Mouse (Mus musculus): ENCODE data around the gene Sipa1l2.
A peak's percentile ranks its signal among the peaks of the same experiment; 100 is the strongest.
"Not testable (repeated sequence)": the region's sequence is repeated elsewhere in the genome, so short reads cannot be mapped to it uniquely, and the experiment has no call there.

The Sipa1l2 gene

DNA sequence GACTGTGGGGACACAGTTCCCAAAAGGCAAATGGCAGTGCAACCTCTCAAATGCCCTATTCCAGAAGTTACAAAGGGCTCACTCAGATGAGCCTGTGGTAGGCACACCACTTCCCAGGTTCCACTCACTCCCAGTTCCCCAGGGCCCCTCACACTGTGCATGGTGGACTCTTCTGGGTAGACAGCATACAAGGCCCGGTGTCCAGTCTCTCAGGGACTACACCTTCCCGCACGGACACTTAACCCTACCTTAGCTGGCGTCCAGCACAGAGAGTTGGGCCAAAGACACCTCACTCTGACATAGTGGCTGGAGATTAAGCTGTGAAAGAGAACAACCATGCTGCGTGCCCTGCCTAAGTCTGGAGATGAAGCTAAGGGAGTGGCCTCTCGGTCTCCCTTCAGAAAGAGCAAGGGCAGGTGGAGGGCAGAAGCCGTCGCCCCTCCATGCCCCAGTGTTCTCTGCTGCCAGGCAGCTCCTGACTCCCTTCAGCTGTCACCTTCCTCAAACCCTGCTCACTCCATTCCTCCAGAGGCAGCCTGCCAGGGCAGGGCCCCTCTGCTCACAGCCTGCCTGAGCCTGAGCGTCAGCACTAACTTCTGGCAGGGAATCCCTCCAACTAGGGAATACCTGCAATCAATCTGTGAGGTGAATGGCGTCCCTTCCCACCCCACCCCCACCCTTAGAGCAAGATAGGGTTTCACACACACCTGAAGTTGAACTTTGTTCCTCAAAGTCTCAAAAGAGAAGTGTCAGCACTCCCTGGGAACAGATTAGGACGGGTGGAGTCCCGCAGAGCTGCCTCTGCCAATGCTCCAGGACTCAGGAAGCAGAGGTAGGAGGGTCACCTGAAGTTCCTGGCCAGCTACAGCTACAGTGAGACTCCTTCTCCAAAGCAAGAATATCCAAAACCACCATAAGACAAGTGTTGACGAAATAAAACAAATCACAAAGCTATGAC lies 30.3 kb downstream of the Sipa1l2 start:
- DNase-seq (ENCODE audit: low spot score in 2 of 2) = no peak

DNA sequence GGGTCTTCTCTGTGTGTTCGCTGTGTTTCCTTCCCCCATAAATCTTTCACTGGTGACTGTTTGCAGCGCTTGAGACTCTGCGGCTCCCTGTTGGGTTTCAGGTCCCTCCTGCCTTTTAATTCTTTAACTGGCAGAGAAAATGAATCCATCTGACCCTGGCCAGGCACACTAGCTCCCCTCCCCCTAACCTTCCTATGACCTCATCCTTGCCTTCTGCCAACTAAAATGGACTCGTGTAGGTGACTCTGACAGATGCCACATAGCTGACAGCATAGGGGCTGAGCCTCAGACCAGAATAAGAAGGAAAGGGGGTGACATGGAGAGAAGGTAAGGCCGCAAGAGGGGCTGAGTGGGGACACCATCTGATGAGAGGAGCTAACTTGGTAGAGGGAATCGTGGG lies 31.3 kb downstream of the Sipa1l2 start:
- no peak for DNase-seq (ENCODE audit: low spot score in 2 of 2)

DNA sequence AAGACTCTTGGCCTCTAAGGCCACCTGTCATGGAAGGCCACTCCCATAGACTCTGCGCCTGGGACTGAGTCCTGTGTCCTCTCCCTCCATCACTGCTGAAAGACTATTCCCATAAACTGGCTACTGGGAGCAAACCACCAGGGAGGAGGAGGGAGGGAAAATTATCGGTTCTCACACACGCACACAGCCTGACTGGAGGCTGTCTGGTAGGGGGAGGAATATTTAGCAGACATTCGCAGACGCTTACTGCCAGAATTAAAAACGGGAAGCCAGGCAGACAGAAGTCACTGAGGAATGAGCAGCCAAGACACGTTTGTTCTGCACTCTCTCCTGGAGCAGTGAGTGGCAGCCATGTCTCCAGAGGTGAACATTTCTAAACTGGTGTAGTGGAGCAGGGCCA lies 35.9 kb downstream of the Sipa1l2 start:
- no peak for DNase-seq (ENCODE audit: low spot score in 2 of 2)

DNA sequence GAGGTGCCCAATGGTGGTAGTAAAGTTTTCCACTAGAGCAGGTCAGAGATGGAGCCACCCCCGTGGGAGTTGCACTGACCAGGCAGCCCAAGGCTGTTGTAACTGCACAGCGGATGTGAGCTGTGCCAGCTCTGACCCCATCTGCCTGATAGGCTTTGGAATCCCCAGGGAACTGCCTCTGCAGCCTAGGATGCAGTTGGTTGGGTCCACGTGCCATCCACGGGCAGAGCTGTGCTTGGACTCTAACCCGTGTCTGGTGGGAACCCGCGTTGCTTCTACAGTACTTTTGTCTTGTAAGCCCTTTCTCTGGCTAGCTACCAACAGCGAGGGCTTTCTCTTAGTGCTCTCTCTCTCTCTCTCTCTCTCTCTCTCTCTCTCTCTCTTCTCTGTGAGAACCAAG lies 36.7 kb downstream of the Sipa1l2 start:
- DNase-seq (ENCODE audit: low spot score in 2 of 2) = no peak

DNA sequence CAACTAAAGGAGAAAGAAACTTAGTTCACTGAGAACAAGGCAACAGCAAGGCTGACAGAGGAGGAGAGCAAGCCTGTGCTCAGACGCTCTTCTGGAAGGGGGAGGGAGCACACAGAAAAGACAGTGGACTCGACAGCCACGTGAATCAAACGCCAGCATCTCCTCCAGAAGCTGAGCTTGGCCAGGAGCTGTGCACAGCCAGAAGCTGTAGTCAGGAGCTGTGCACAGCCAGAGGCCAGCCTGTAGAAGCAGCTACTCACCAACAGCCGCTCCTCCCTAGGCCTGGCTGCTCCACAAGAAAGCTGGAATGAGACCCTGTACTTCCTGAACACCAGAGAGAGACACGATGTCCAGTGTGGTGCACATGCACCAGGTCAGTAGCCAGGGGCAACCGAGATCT lies 37.4 kb downstream of the Sipa1l2 start:
- no peak for DNase-seq (ENCODE audit: low spot score in 2 of 2)

DNA sequence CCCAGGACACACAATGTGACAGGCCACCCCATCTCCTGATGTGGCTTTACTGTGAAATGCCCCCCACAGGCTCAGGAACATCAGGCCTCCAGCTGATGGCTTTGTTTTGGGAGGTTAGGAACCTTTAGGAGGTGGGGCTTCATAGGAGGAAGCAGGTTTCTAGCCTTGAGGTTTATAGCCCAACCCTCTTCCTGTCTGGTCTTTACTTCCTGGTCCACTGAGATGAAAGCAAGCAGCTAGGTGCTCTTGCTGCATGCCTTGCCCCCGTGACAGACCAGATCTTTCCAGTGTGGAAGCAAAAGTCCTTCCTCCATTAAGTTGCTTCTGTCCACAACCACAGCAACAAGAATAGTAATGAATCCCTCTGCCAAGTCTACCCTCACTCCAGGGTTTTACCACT lies 38.0 kb downstream of the Sipa1l2 start:
- DNase-seq (ENCODE audit: low spot score in 2 of 2) = peak in 1 of 2 experiments; percentile 13

DNA sequence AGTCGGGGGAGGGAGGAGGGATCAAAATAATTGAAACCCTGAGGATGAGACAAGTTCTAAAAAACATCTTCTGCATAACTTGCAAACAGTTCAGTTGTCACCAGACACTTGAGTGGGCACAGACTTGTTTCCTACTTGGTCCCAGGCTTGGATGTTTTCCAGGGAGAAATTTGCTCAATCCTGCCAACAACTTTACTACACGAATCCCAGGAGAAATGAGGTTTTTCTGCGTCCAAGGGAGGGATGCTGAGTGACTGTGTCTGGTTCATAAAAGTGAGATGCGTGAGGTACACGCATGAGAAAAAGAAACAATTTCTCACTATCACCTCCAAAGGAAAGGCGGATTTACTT lies 38.5 kb downstream of the Sipa1l2 start:
- no peak for DNase-seq (ENCODE audit: low spot score in 2 of 2)

DNA sequence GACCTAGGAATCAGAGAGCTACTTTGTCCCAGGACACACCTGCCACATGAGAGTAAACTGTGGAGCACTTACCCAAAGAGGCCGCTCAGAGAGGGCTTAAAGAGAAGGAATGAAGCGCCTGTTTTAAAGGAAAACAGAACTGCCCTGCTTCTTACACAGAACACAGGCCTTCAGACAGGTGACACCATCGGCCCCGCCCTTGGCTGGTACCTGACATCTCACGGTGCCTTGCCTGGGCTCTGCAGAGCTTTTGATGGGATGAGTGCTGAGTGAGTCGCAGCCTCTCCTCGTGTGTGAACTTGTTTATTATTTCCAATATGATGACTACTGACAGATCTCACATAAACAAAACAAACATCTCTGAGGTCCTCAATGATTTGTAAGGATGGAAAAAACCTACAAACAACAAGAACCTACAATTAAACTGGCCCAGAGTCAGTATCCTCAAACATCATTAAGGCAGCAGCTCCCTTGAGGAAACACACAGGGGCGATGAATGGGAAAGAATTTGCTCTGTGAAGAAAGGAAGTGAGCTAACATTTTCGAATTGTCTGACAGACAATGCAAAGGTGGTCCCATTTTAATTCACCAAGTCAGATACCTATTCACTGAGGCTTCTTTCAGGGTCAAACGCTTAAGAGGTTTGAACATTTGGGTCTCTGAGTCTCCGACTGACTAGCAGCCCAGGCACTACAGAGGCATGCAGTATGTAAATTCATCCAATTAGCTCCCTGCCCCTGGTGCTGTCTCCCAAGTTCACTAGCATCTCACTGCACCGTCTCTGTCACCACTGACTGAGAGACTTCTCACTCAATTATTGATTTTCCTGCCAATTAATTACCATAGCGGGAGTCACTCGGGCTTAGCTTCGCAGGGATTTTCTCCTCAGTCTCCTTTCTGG lies 39.2 kb downstream of the Sipa1l2 start:
- DNase-seq (ENCODE audit: low spot score in 2 of 2) = no peak

DNA sequence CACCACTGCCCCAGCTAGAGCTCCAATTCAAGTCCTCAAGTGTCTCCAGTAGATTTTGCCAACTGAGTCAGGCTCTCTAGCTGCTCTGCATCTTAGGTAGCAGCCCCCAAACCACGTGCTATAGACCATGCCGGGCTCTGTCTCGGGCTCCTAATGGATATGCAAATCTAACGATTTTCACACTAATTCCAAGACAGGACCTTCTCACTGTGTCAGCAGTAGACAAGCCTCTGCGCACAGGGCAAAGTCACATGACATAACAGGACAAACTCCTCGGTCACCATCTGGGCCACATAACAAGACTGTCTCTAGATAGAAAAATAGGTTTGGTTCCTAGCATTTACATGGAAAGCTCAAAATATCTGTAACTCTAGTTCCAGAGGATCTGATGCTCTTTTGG lies 40.6 kb downstream of the Sipa1l2 start:
- DNase-seq (ENCODE audit: low spot score in 2 of 2) = no peak

DNA sequence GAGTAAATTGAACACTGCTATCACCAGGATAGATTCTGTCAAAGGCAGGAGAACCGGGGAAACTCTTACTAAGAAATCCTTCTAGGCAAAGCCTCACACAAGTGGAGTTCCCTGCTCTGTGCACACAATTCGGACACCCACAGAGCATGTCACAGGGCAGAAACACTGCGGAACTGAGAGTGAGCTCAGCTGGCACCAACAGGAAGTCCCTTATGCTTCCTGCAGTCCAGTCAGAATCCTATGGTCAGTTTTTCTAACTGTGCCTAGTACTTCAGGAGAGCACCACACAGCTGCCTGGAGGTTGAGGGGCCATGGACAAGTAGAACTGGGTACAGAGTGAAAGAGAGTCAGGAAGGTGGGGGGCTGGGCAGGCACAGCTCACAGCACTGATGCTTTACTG lies 41.7 kb downstream of the Sipa1l2 start:
- DNase-seq (ENCODE audit: low spot score in 2 of 2) = no peak

DNA sequence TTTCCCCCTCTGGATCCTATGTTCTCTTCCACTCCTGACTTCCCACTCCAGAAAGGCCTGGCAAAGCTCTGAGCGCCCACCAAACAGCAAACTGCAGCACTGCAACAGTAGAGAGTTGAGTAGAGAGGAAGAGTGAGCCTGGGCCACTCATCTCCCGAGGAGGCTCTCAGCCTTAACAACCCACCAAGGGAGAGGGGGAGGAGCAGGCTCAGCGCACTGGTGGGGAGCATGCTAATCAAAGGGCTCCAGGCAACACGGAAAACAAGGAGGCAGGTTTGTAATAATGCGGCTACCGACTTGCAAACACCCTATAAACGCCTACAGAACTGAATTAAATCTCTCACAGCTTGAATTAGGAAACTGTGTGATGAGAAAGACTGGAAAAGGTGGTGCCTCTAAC lies 42.6 kb downstream of the Sipa1l2 start:
- DNase-seq (ENCODE audit: low spot score in 2 of 2) = no peak

DNA sequence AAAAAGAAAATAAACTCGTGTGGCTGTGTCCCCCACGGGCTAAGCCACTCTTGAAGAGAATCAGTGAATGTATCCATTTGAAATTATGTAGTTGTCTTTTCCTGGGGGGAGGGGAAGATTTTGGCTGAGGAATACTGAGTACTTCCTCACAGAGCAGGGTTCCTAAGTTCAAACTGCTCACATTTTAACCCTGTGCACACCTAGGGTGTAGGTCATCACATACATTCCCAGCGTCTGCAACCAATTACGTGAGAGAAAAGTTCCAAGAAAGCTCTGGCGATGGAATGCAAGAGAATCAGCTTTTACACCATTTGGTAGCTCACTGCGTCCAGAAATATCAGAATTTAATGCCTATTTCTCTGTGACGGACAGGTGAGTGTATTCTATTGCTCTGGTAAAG lies 43.0 kb downstream of the Sipa1l2 start:
- DNase-seq (ENCODE audit: low spot score in 2 of 2) = no peak

DNA sequence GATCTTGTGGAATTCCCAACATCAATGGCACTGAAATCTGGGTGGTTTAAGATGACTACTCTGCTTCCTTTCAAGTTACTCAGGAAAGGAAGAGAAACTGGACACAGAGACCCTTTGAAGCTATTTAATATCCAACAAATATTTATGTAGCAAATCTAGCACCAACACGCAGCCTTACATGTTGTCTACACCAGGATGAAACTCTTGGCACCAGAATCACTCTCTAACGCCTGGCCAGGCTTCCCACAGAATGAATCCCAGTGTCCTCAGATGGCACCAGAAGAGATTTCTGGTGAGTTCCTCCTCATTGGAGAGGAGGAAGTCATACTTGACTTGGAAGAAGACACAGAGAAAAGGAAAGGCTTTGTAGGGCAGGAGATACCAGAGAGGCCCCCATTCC lies 45.1 kb downstream of the Sipa1l2 start:
- DNase-seq (ENCODE audit: low spot score in 2 of 2) = no peak

DNA sequence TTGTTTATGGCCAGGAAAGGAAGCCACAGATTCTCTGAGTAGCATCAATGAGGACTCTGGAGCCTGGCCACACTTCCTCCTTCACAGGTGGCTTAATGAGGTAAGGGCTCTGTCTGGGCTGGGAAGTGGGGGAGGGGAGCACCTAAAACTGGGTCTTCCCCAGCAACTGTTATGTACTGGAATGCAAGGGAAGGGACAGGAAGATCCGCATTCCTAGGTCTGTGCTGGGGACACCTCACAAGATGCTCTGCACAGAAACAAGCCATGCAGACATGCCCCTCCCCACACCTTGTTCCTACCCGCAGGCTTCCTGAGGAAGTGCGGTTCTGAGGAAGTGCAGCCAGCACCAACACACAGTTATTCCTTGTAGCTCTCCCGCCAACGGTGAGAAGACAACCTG lies 46.4 kb downstream of the Sipa1l2 start:
- DNase-seq (ENCODE audit: low spot score in 2 of 2) = peak; percentile 18 to 20

DNA sequence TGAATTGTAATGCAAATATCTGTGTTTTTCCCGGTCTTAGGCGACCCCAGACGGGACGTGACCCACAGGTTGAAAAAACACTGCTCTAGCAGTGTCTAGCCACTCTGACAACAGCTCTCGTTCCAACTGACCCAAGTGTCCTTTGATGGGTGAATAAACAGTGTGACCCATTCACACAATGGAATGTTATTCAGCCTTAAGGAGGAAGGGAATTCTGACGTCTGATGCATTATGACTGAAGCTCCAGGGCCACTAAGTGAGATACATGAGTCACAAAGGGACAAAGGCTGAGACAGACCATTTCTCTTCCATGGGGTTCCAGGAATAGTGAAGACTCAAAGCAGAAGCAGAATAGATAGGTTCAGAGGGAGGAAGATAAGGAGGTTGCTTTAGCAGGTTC lies 47.5 kb downstream of the Sipa1l2 start:
- no peak for DNase-seq (ENCODE audit: low spot score in 2 of 2)

DNA sequence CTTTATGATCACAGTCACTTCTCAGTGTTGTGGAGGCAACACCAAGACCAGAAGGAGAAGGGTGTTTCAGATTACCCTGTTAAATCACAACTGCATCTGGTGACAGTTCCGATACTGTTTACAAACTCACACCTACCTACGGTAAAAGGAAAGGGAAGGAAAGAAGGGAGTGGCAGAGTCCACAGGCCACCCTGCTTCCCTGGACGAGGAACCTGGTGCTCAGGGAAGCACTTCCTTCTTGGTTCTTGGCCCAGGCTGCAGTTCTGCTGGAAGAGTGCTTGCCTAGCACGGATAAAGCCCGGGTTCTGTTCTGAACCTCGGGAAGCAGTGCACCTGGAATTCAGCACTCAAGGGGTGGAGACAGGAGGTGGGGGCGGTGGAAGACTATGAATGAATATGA lies 48.5 kb downstream of the Sipa1l2 start:
- DNase-seq (ENCODE audit: low spot score in 2 of 2) = no peak

DNA sequence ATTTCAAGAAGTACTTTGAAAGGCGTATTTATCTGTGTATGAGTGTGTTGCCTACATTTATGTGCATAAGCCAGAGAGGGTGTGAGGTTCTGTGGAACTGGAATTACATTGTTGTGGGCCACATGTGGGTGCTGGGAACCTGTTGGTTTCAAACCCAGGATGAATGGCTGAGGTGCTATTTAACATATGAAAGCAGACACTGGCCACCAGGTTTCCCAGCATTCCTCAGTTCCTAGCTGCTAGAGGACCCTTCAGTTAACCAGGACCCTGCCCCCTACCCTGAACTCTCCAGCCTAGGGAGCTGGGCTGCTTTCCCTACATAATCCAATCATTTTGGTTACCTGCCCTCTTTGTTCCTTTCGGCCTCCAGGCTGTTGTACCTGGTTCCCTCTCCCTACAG lies 49.3 kb downstream of the Sipa1l2 start:
- not testable (repeated sequence) for DNase-seq (ENCODE audit: low spot score in 2 of 2)

DNA sequence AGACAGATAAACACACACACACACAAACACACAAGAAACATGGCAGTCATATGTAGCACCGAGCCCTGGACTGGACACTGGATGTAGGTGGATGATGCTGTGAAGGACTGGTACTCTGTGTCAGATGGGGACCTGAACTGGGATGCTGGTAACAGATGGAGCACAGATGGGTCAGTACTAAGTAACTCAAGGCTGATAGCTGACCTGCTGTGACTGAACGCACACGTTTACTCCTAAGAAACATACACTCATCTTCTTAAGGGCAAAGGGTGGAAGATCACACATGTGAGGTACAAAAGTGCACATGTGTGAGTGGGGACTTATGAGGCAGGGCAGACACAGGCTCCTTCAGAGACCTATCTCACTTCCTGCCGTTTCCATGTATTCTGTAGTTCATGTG lies 50.7 kb downstream of the Sipa1l2 start:
- no peak for DNase-seq (ENCODE audit: low spot score in 2 of 2)

DNA sequence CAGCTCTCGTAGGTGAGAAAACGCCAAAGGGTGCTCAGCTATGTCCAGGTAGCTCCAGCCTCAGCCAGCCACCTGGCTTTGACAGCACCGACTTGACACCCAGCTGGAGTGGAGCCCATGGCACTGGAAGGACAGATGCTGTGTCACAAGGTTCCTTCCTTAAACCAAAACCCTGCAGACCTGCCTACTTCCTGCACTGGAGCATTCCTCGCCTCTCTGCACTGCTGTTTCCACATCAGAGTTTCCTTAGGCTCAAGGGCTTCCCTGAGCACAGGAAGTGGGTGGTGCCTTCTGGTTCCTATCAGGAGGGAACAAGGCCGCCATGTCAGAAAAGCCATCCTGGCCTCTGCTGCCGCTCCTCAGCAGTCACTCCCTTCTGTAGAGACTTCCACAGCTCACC lies 51.3 kb downstream of the Sipa1l2 start:
- DNase-seq (ENCODE audit: low spot score in 2 of 2) = peak in 1 of 2 experiments; percentile 16

DNA sequence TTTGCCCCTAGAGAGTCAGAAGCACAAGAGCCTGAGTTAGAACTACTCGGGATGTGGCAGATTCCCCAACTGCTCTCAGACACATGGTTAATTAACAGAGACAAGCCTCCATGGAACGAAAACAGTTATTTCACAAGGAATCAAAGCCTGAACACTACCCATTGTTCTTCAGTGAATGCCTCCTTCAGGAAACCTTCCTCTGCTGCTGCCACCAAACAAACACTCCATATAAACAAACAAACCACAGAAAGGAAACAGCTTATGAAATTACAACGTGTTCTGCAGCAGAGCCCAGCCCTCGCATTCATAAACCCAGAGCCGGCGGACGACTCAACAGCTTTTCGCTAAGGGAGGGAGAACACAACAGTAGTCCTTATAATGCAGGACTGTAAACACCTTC lies 52.2 kb downstream of the Sipa1l2 start:
- no peak for DNase-seq (ENCODE audit: low spot score in 2 of 2)

DNA sequence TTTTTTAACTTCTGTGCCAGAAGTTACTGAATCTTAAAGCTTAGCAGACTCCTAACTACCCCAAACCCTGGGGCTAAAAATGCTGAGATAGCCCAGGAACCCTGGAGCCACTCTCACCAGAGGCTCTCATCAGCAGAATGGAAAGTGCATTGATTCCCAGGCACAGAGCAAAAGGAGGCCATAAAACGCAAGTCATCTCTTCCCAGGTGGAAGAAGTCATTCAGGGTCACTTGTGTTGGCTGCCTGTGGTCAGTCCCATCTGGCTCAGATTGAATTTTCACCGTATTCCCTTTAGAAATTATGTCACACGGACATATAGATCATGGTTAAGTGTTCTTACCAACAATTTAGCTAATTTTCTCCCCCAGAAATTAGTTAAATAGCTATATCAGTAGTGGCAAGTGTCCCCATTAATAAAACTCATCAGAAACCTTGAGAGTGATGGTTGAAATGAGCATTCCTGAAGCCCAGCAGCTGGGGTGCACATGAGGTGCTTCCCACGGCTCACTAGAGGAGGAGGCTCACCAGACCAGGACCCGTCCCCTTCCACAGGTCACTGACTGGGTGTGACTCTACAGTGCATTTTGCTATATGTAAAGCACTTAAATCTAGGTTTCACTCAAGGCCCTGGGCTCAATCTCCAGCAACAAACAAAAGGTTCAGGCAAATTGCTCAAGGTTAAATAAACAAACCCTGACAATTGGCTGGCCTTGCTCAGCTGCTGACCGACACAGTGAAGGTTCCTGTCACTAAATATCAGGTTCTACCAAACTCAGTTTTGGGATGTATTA lies 53.3 kb downstream of the Sipa1l2 start:
- DNase-seq (ENCODE audit: low spot score in 2 of 2) = no peak

DNA sequence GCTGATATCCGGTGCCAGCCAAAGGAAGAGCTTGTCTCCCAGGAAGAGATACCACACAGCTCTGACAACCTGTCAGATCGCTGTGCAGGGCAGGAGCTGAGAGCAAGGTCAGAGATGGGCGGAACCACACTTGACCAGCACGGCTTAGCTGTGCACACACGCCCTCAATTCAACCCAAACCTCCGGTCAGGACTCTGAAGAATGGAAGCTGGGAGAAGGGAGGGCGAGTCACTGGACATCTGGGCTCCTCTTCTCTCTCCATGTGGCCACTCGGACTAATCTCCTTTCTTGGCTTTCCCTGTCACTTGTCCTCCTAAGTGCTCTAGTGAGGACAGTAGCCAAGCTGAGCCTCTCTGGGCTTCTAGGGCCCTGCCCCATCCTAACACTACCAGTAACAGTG lies 53.9 kb downstream of the Sipa1l2 start:
- DNase-seq (ENCODE audit: low spot score in 2 of 2) = no peak

Measured in thymus, postnatal 10 days (tissue).